Mouse (Mus musculus): ENCODE data around the gene Nostrin.

The Nostrin gene

DNA sequence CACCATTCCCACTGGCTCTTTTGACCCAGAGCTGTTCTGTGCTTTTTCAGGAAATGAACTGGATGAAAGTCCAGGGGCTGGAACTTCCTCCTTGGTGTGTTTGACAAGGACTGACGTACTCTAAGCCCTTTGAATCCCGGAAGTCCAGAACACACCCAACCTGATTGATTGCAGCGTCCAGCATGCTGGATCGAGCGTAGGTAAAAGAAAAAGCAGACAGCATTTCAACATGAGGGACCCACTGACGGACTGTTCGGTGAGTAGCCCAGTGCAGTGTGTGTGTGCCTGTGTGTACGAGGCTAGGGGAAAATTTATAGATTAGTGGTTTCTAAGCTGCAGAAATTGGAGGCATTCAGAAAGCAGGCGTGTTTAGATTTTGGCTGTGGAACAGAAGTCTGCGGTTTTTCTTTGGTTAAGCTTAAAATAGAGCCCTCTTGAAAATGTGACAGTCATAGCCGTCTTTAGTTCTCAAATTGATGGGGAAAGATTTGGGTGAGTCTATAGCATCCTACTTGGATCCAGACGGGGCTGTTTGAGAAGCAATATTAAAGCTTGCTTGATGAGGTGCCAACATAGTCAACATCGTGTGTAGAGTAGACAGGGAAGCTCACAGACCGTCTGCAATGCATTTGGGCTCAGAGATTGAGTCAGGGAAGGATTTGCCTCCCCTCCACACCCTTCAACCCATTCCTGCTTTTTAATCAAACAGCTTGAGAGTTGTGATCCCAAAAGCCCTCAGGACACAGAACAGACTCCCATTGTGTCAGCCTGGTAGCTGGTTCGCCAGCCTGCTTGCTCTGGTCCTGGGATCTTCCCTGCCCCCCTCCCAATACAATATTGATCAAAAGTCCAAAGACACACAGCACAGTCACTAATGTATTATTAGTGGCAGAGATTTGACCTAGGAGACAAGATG lies at the start of gene Nostrin:
TSS of gene Nostrin (plus strand) at position 140 of the 916 bp plus-strand sequence.
- CTCF ChIA-PET: interaction anchor here in 1 of 4 experiments (1.1 kb wide), 1 partner anchor 75 kb away, joined by 3 read pairs; no protein-coding TSS in a partner anchor
- POLR2A ChIA-PET: interaction anchor here in 3 of 4 experiments (0.5 to 1.0 kb wide), 5 partner anchors 9 to 684 kb away, joined by 3 read pairs; no protein-coding TSS in a partner anchor

DNA sequence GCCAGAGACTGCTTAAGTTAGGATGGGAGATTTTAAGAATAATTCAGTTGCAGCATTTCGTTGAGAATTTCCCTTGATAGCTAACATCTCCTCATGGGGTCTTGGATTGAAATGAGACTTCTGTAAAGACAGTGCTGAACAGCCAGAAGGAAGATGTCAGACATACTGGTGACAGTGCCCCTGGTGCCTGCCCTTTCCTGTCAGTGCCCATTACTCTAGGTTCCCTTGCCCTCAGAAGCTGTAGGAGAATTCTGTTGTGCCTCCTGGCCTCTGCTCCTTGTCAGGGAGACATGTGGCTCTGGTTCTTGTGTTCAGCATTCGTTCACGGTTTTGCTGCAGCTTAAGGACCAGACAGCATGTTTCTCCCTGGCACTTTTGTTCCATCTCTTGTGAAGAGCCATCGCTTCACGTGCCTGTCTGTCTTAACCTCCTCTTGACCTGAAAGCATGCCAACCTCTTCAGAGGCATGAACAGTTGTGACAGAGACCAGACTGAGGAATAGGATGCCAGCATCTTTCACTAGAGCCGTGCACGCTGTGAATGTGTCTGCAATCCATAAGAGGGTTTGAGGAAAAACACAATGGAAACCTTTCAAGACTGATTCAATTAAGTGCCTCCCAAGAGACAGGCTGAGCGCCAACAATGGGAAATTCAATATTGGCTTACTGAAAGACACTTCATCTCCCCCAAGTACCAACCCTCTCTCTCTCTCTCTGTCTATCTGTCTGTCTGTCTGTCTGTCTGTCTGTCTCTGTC lies 48.9 kb upstream of the Nostrin start:
- CTCF ChIA-PET: interaction anchor here in 1 of 4 experiments (0.6 kb wide), 1 partner anchor 373 kb away, joined by 3 read pairs; no protein-coding TSS in a partner anchor

DNA sequence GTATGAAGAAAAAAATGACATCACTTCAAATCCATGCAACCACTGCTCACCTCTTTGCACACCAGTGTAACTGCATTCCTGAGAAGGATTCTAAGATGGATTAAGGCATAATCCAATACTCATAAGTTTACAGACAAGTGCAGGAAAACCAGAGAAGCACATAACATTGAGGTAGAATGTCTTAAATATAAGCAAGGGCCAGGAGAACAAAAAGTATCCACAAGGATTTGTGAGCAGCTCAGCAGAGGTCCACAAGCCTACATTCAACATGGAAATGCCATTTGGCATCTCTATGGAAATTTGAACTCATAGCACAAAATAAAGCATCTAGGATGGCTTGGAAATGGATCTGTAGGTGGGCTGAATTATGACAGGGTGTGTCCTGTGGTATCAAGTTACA lies 39.8 kb upstream of the Nostrin start:
- ChIA-PET CTCF (no interaction called here), POLR2A (no interaction called here)

More for the DNA sequence above, 48.9 kb upstream of the Nostrin start:
- POLR2A ChIA-PET: interaction anchor here in 2 of 4 experiments (0.7 to 0.8 kb wide), 2 partner anchors 10 to 404 kb away, joined by 3 read pairs; no protein-coding TSS in a partner anchor

GRCm38 (mm10) chr2:69096821-69097220 lies 38.8 kb upstream of the Nostrin start:
- ChIA-PET POLR2A (interaction anchor here in 1 of 4 experiments (0.6 to 0.8 kb wide), 4 partner anchors 11 to 695 kb away, joined by 3 read pairs; no protein-coding TSS in a partner anchor), CTCF (interaction anchor here in 1 of 4 experiments (0.6 kb wide), 1 partner anchor 1619 kb away, joined by 3 read pairs; no protein-coding TSS in a partner anchor)

DNA sequence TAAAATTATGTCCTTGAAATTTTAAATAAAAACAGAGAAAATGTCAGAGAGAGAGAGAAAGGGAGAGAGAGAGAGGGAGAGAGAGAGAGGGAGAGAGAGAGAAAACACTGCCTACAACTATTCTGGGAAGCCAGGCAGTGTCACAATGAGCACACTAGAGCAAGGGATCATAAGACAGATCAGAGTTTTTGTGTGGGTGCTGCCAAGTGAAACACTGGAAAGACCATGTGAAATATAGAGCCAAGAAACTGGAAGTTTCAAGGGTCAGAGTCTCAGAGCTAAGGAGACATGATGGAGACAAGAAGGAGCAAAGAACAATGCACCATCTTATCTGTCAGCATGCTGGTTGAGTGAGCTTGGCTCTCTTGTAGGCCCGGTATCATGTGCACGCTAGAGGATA lies 38.1 kb upstream of the Nostrin start:
- POLR2A ChIA-PET: no interaction called here
- CTCF ChIA-PET: no interaction called here

GRCm38 (mm10) chr2:69098701-69099100 lies 36.9 kb upstream of the Nostrin start:
- ChIA-PET CTCF (interaction anchor here in 1 of 4 experiments (0.9 kb wide), 1 partner anchor 56 kb away, joined by 3 read pairs; no protein-coding TSS in a partner anchor), POLR2A (no interaction called here)

GRCm38 (mm10) chr2:69099147-69099546 lies 36.5 kb upstream of the Nostrin start:
- ChIA-PET CTCF (no interaction called here), POLR2A (no interaction called here)

DNA sequence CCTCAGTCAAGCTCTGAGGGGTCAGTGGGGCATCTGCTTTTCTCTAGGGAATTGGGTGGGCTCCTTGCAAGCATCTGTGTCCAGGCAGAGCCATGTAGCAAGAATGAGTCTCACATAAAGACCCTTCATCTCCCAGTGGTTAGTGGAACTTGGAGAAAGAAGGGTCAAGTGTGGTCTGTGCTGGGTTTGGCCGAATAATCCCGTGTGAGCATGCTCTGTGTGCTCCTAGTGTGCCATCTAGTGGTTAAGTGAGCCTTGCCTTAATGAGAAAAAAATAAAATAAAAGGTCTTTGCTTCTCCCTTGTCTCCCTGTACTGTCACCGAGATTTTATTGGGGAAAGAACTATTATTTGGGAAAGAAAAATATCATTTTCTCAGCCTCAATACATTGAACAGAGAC lies 34.9 kb upstream of the Nostrin start:
- POLR2A ChIA-PET: no interaction called here
- CTCF ChIA-PET: no interaction called here

GRCm38 (mm10) chr2:69103526-69103925 lies 32.1 kb upstream of the Nostrin start:
- CTCF ChIA-PET: no interaction called here
- POLR2A ChIA-PET: no interaction called here

DNA sequence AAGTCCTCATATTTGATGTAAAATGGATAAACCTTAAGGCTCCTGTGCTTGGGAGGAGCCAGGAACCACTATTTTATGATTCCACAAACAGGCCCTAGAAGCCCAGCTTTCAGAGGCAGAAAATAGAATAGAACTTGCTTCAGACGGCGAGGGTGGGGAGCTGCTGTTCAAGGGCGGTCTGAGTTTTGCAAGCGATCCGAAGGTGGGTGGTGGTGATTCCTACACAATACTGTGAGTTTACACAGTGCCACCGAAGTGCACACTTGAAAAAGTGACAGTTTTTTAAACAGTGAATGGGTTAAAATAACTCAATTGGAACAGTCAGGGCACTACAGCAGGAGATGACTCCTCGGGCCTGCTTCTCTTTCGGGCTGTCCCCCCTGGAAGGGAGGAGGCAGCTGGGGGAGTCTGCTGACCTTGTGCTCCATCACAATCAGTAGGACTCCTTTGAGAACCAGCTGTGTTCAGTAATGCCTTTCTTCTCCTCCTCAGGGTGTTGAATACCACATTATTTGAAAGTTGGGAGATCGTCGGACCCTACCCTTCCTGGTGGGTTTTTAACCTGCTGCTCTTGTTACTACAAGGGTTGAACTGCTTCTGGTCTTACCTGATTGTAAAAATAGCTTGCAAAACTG lies 31.0 kb upstream of the Nostrin start:
- ChIA-PET CTCF (interaction anchor here in 1 of 4 experiments (0.9 kb wide), 1 partner anchor 323 kb away, joined by 3 read pairs; no protein-coding TSS in a partner anchor), POLR2A (no interaction called here)

DNA sequence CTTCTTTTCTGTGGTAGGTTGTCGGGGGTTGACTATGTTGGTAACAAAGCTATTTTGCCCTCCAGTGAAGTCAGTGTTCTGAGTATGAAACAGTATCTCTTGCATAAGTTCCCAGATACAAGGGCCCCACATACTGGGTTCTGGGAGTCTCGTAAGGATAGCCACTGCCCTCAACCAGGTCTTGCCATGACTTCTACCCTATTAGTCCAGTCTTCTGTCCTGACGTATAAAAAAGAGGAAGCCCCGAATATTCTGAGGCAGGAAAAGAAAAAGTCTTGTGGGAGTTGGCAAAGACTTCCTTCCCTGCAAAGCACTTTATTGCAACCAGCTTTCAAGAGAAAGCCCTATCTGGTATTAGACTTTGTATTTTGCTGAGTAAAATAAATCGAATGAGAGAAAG lies 26.4 kb upstream of the Nostrin start:
- POLR2A ChIA-PET: no interaction called here
- CTCF ChIA-PET: no interaction called here

- ChIA-PET CTCF (no interaction called here), POLR2A (no interaction called here)
Measured at GRCm38 (mm10) chr2:69109710-69110109, 25.9 kb upstream of the Nostrin start.

DNA sequence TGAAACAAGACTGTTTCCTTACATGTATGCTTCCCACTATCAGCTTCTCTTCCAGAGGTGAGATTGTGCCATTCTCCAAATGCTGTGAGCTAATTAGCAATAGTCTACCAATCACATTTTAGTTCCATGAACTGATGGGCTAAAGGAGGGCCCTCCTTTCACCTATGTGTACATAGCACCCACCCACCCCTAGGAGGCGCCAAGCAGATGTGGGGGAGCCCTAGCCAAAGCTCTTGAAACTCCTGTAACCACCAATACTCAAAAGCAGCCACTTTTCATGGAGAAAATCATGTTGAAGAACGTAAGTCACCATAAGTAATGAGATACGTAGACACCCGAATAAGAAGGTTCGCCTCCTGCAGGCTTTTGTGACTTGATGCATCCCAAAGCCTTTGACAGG lies 23.0 kb upstream of the Nostrin start:
- CTCF ChIA-PET: interaction anchor here in 2 of 4 experiments (0.9 to 1.1 kb wide), 5 partner anchors 82 to 348 kb away, joined by 3 to 4 read pairs (median 3); no protein-coding TSS in a partner anchor
- POLR2A ChIA-PET: interaction anchor here in 1 of 4 experiments (0.9 kb wide), 1 partner anchor 94 kb away, joined by 3 read pairs; no protein-coding TSS in a partner anchor

GRCm38 (mm10) chr2:69113829-69114547 lies 21.6 kb upstream of the Nostrin start:
- ChIA-PET CTCF (interaction anchor here in 2 of 4 experiments (0.9 to 1.1 kb wide), 2 partner anchors 329 to 349 kb away, joined by 3 to 4 read pairs; no protein-coding TSS in a partner anchor), POLR2A (interaction anchor here in 1 of 4 experiments (0.6 kb wide), 1 partner anchor 51 kb away, joined by 3 read pairs; no protein-coding TSS in a partner anchor)

- ChIA-PET CTCF (interaction anchor here in 2 of 4 experiments (0.5 to 1.0 kb wide), 2 partner anchors 283 to 331 kb away, joined by 3 to 6 read pairs; no protein-coding TSS in a partner anchor), POLR2A (no interaction called here)
Measured at GRCm38 (mm10) chr2:69115921-69116320, 19.7 kb upstream of the Nostrin start.

- ChIA-PET POLR2A (no interaction called here), CTCF (interaction anchor here in 1 of 4 experiments (0.7 kb wide), 1 partner anchor 15 kb away, joined by 3 read pairs; no protein-coding TSS in a partner anchor)
Measured at GRCm38 (mm10) chr2:69116767-69117166, 18.8 kb upstream of the Nostrin start.

DNA sequence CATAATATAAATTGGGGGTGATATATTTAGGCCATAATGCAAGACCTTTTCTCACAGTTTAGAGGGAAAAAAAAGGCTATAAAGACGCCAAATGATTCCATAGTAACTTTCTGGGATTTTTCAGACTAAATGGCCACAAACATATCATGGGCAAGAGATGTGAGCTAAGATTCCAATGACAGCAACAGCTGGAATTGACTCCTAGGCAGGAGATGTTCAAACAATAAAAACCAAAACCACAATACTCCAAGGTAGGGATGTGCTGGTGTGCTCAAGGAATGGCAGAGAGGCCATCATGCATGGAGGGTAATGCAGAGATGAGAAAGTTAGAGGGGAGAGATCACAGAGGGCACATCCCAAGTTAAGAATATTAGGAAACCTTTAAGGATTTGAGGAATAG lies 16.6 kb upstream of the Nostrin start:
- CTCF ChIA-PET: no interaction called here

DNA sequence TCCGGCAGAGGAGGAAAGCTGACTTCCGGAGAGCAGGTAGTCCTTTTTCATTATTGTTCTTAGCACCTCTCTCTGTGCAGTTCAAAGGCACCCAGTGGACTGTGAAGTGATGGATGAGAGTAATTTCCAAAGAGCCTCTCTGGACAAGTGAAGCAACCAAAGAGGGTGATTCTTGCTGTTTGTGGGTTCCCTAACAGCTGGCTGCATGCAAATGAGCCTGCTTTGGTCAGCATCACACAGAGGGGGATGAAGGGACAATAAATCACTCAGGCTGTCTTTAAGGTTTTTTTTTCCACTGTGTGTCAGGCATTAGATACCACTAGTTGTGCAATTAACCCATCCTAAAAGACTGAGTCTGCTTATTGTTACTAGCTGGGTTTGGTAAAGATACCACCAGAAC lies 15.9 kb upstream of the Nostrin start:
- ChIA-PET CTCF (no interaction called here), POLR2A (no interaction called here)

More for the DNA sequence above, 16.6 kb upstream of the Nostrin start:
- POLR2A ChIA-PET: no interaction called here
